7 mouse cellular contexts compared by ENCODE assay signal in genomic region chr4:33292409-33293370, GRCm38 (mm10). TPM values are rescaled to one million over a fixed set of nuclear protein-coding genes. Genes with fewer than 3 reads are reported as not detected.
A peak's percentile ranks its signal among the peaks of the same experiment; 100 is the strongest.
DNase-seq lines count a peak whose midpoint lies in the region; ATAC-seq and TF ChIP-seq lines count a peak whose summit lies in the region.

No protein-coding gene starts in this region.

- 0 out of 2 replicates have a peak, but pooled peaks have one; percentile 39 for ATAC-seq in intestine, embryonic 14.5 days (replicated peaks; ENCODE audit: low FRiP score, low TSS enrichment, low read depth)
- ATAC-seq in midbrain, embryonic 14.5 days (ENCODE audit: low FRiP score, low TSS enrichment) = no peak

- TF ChIP-seq CTCF in gastrocnemius, adult 2 months (IDR thresholded peaks at IDR 0.05) = peak; percentile 83
- peak; percentile 61; the same call in 1 of the 2 replicates for TF ChIP-seq CTCF in spleen, adult 2 months (IDR thresholded peaks at IDR 0.05; ENCODE audit: extremely low read depth, insufficient read depth, insufficient read length, insufficient replicate concordance)

- H3K27ac ChIP-seq in gastrocnemius, adult 2 months = no peak overlapping the region
- H3K27ac ChIP-seq in intestine, embryonic 14.5 days (ENCODE audit: low read depth) = no peak overlapping the region
- H3K27ac ChIP-seq in limb, embryonic 10.5 days = no peak overlapping the region
- no peak overlapping the region for H3K27ac ChIP-seq in midbrain, embryonic 14.5 days (replicated peaks; ENCODE audit: low read depth, low read length)
- H3K27ac ChIP-seq in spleen, adult 2 months (ENCODE audit: insufficient read depth, low read length) = no peak overlapping the region

- intact Hi-C loops in gastrocnemius, adult 2 months (cut with DNase I) = loop anchor here (1.0 to 5.0 kb wide), 4 partner anchors 45 to 168 kb away; no protein-coding TSS in a partner anchor

- H3K9ac ChIP-seq in intestine, embryonic 14.5 days (ENCODE audit: low read length) = no peak overlapping the region
- H3K9ac ChIP-seq in midbrain, embryonic 14.5 days (replicated peaks; ENCODE audit: low read length) = no peak overlapping the region

- H3K4me1 ChIP-seq in intestine, embryonic 14.5 days (replicated peaks; ENCODE audit: control insufficient read depth, insufficient read depth, low read length) = no peaks in the 10 kb centered on the region
- no peaks in the 10 kb centered on the region for H3K4me1 ChIP-seq in limb, embryonic 10.5 days
- H3K4me1 ChIP-seq in midbrain, embryonic 14.5 days (ENCODE audit: control insufficient read depth, insufficient read depth, low read length) = no peaks in the 10 kb centered on the region
- H3K4me1 ChIP-seq in spleen, adult 2 months (ENCODE audit: control insufficient read depth, insufficient read depth, insufficient read length) = no peaks in the 10 kb centered on the region

- H3K4me3 ChIP-seq in gastrocnemius, adult 2 months = no peak overlapping the region
- H3K4me3 ChIP-seq in intestine, embryonic 14.5 days (ENCODE audit: low read depth, low read length) = no peak overlapping the region
- no peak overlapping the region for H3K4me3 ChIP-seq in limb, embryonic 10.5 days
- H3K4me3 ChIP-seq in midbrain, embryonic 14.5 days (replicated peaks; ENCODE audit: low read depth, low read length) = no peak overlapping the region
- H3K4me3 ChIP-seq in spleen, adult 2 months (ENCODE audit: extremely low read depth, insufficient read depth, insufficient read length) = no peak overlapping the region

- H3K36me3 ChIP-seq in intestine, embryonic 14.5 days (ENCODE audit: control insufficient read depth, insufficient read depth, low read length) = no peaks in the 10 kb centered on the region
- no peaks in the 10 kb centered on the region for H3K36me3 ChIP-seq in limb, embryonic 10.5 days
- no peaks in the 10 kb centered on the region for H3K36me3 ChIP-seq in midbrain, embryonic 14.5 days (ENCODE audit: control insufficient read depth, insufficient read depth, low read length)
- no peaks in the 10 kb centered on the region for H3K36me3 ChIP-seq in spleen, adult 2 months (ENCODE audit: control insufficient read depth, insufficient read depth, low read length)

- WGBS in intestine, embryonic 14.5 days = 23% methylated on average over 16 of the region's 16 CpGs
- WGBS in limb, embryonic 10.5 days = 29% methylated on average over 16 of the region's 16 CpGs
- WGBS in midbrain, embryonic 14.5 days = 30% methylated on average over 16 of the region's 16 CpGs
- 19% methylated on average over 16 of the region's 16 CpGs for WGBS in spleen, adult 2 months

- H3K27me3 ChIP-seq in intestine, embryonic 14.5 days (replicated peaks; ENCODE audit: control insufficient read depth, insufficient read depth, low read length) = no peaks in the 10 kb centered on the region
- 0 out of 2 replicates have a peak, but pooled peaks cover 4% of the 10 kb centered on the region for H3K27me3 ChIP-seq in limb, embryonic 10.5 days (ENCODE audit: low read depth, poor library complexity, severe bottlenecking)
- no peaks in the 10 kb centered on the region for H3K27me3 ChIP-seq in midbrain, embryonic 14.5 days (ENCODE audit: control insufficient read depth, insufficient read depth, low read length)
- H3K27me3 ChIP-seq in spleen, adult 2 months (ENCODE audit: control insufficient read depth, insufficient read depth, low read length) = no peaks in the 10 kb centered on the region

- no peaks in the 10 kb centered on the region for H3K9me3 ChIP-seq in intestine, embryonic 14.5 days (ENCODE audit: control insufficient read depth, low read length)
- no peaks in the 10 kb centered on the region for H3K9me3 ChIP-seq in limb, embryonic 10.5 days (replicated peaks)
- no peaks in the 10 kb centered on the region for H3K9me3 ChIP-seq in midbrain, embryonic 14.5 days (ENCODE audit: control insufficient read depth, low read length)

- no peak for TF ChIP-seq POLR2A in spleen, adult 2 months (IDR thresholded peaks at IDR 0.05; ENCODE audit: low read depth, low read length)

- H3K4me2 ChIP-seq in intestine, embryonic 14.5 days (ENCODE audit: low read length) = no peak overlapping the region
- H3K4me2 ChIP-seq in midbrain, embryonic 14.5 days (ENCODE audit: low read length) = no peak overlapping the region

- DNase-seq in ZHBTc4 (ENCODE audit: low read depth, low spot score) = peak; percentile 77
- peak; percentile 42 for DNase-seq in cerebellum, adult 9-11 months
- peak; percentile 82 for DNase-seq in gastrocnemius, adult 2 months
- DNase-seq in intestine, embryonic 14.5 days (ENCODE audit: low spot score) = peak; percentile 93
- peak; percentile 83 for DNase-seq in limb, embryonic 10.5 days (ENCODE audit: low spot score)
- peak; percentile 92 for DNase-seq in midbrain, embryonic 14.5 days
- peak; percentile 50 to 73 for DNase-seq in spleen, adult 2 months (ENCODE audit: low read depth in 1 of 2, low spot score in 2 of 2)

RNA-seq across cellular contexts. Expression of gene Pnrc1, which starts 2.7 kb away (rescaled TPM):
- total RNA-seq in gastrocnemius, adult 2 months (2021) = 100 to 1,000 TPM; 267 to 279 TPM
- polyA plus RNA-seq in intestine, embryonic 14.5 days (2014; fragmentation: Nextera tagmentation; extraction: Ambion mirVana) = 88.7 and 91.1 TPM in 2 replicates
- 71.1 and 87.1 TPM in 2 replicates for polyA plus RNA-seq in limb, embryonic 10.5 days (2016; fragmentation: Nextera tagmentation; extraction: Ambion mirVana)
- polyA plus RNA-seq in midbrain, embryonic 14.5 days (2014; fragmentation: Nextera tagmentation; extraction: Ambion mirVana) = 73.5 and 83.2 TPM in 2 replicates
- polyA plus RNA-seq in spleen, adult 2 months (2012; rRNA removed) = 64.6 and 174 TPM in 2 replicates

RNA-seq across cellular contexts. Expression of gene Rngtt, which starts 17.4 kb away (rescaled TPM):
- 10 to 100 TPM in 1 of 2 experiments, 1 to 10 TPM in 1; 7.1 to 10.0 TPM for total RNA-seq in gastrocnemius, adult 2 months (2021)
- 22.6 and 24.0 TPM in 2 replicates for polyA plus RNA-seq in intestine, embryonic 14.5 days (2014; fragmentation: Nextera tagmentation; extraction: Ambion mirVana)
- 30.3 and 33.8 TPM in 2 replicates for polyA plus RNA-seq in limb, embryonic 10.5 days (2016; fragmentation: Nextera tagmentation; extraction: Ambion mirVana)
- polyA plus RNA-seq in midbrain, embryonic 14.5 days (2014; fragmentation: Nextera tagmentation; extraction: Ambion mirVana) = 23.9 and 30.5 TPM in 2 replicates
- polyA plus RNA-seq in spleen, adult 2 months (2012; rRNA removed) = 2.0 and 2.4 TPM in 2 replicates

Comparison
In these comparisons a context has a peak if more than half of its experiments do, and no peak if none do; other contexts are left out.
1. DNase-seq: peak in every context shown above with its lines; median percentile 93 in intestine, embryonic 14.5 days; 92 in midbrain, embryonic 14.5 days; 83 in limb, embryonic 10.5 days; 82 in gastrocnemius, adult 2 months; 77 in ZHBTc4; 62 in spleen, adult 2 months; 42 in cerebellum, adult 9-11 months.